Mouse (Mus musculus): ENCODE results near the gene Rbmx. TPM values are rescaled to one million over a fixed set of nuclear protein-coding genes. Genes with fewer than 3 reads are reported as not detected.

Gene Rbmx
- polyA plus RNA-seq (2011; ENCODE audit: insufficient read depth, insufficient read length, low replicate concordance, missing spikeins), result 15.0 and 23.3 TPM in 2 replicates

- Histone ChIP-seq H3K4me3 (replicated peaks; ENCODE audit: control insufficient read depth, low read depth, low read length) (peak within 1 kb of the TSS; percentile 99), H3K27ac (ENCODE audit: control insufficient read depth, insufficient read depth, low read depth, low read length, poor library complexity) (peak within 1 kb of the TSS; percentile 97), H3K4me1 (ENCODE audit: control insufficient read depth, insufficient read depth, low read length) (no peaks in the 10 kb centered on the region)
- WGBS, result 20% methylated on average over 50 of the region's 50 CpGs
- TF ChIP-seq CTCF (IDR thresholded peaks at IDR 0.05; ENCODE audit: control insufficient read depth, insufficient read depth, low read length) (no peak), POLR2A (IDR thresholded peaks at IDR 0.05; ENCODE audit: borderline replicate concordance, control insufficient read depth, low read depth, low read length) (peak; percentile 41; the same call in 1 of the 2 replicates)
Observed at GRCm38 (mm10) chrX:57392367-57393246, at the start of gene Rbmx. TSS of gene Rbmx (minus strand) at chrX:57393036.

DNA sequence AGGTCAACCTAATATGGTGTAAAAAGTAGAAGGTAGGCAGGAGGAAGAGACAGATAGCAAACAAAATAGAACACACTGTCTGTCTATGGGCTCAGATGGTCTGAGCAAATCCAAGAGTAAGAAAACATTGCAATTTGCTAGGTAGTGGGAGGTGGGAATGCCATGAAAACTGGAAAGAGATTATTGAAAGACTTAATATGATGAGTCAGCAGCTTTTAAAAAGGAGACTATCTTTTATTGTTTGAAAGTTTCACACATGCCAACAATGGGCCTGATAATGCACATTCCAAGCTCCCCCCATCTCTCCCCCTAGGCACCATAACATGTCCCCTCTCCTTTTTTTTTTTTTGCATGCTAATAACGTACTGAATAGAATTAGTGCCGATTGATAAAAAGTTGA is 41.1 kb upstream of the Rbmx start:
- no peak overlapping the region for H3K27ac ChIP-seq (ENCODE audit: control insufficient read depth, insufficient read depth, low read depth, low read length, poor library complexity)
- TF ChIP-seq POLR2A (IDR thresholded peaks at IDR 0.05; ENCODE audit: borderline replicate concordance, control insufficient read depth, low read depth, low read length), result no peak
- TF ChIP-seq CTCF (IDR thresholded peaks at IDR 0.05; ENCODE audit: control insufficient read depth, insufficient read depth, low read length), result no peak
- H3K4me1 ChIP-seq (ENCODE audit: control insufficient read depth, insufficient read depth, low read length), result no peaks in the 10 kb centered on the region
- 86% methylated on average over 2 of the region's 2 CpGs for WGBS
- no peak overlapping the region for H3K4me3 ChIP-seq (replicated peaks; ENCODE audit: control insufficient read depth, low read depth, low read length)

GRCm38 (mm10) chrX:57431610-57432009 is 38.8 kb upstream of the Rbmx start:
- no peak for TF ChIP-seq CTCF (IDR thresholded peaks at IDR 0.05; ENCODE audit: control insufficient read depth, insufficient read depth, low read length)
- TF ChIP-seq POLR2A (IDR thresholded peaks at IDR 0.05; ENCODE audit: borderline replicate concordance, control insufficient read depth, low read depth, low read length), result no peak
- Histone ChIP-seq H3K4me1 (ENCODE audit: control insufficient read depth, insufficient read depth, low read length) (no peaks in the 10 kb centered on the region), H3K4me3 (replicated peaks; ENCODE audit: control insufficient read depth, low read depth, low read length) (no peak overlapping the region), H3K27ac (ENCODE audit: control insufficient read depth, insufficient read depth, low read depth, low read length, poor library complexity) (no peak overlapping the region)
- 6% methylated on average over 2 of the region's 2 CpGs for WGBS

- WGBS, result 80% methylated on average over 12 of the region's 12 CpGs
Observed at GRCm38 (mm10) chrX:57408769-57409168, 15.9 kb upstream of the Rbmx start, which contains the start of gene Gm364. TSS of gene Gm364 (plus strand) at chrX:57409154.

DNA sequence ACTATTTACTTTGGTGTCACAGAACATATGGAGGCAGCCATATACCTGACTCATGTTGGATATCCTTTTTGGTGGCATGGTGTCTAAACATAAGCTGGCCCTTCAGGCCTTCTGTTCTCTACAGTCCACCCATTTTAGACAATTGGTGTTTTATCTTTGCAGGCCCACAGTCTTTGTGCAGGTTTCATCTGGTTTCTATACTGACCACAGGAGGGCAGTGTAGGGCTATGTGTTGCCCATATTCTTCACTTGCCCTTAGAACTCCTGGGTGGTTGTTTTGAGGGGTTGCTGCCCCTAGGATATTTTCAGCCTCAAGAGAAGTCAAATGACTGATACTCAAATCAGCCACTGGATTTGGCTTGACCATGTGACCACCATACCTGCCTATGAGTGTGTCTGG is 10.8 kb upstream of the Rbmx start:
- Histone ChIP-seq H3K27ac (ENCODE audit: control insufficient read depth, insufficient read depth, low read depth, low read length, poor library complexity) (no peak overlapping the region), H3K4me1 (ENCODE audit: control insufficient read depth, insufficient read depth, low read length) (no peaks in the 10 kb centered on the region; the same call in 1 of the 2 replicates), H3K4me3 (replicated peaks; ENCODE audit: control insufficient read depth, low read depth, low read length) (no peak overlapping the region)
- 0 out of 2 replicates have a peak, but pooled peaks have one; percentile 3 for TF ChIP-seq CTCF (IDR thresholded peaks at IDR 0.05; ENCODE audit: control insufficient read depth, insufficient read depth, low read length)
- TF ChIP-seq POLR2A (IDR thresholded peaks at IDR 0.05; ENCODE audit: borderline replicate concordance, control insufficient read depth, low read depth, low read length), result no peak

More at GRCm38 (mm10) chrX:57408769-57409168, 15.9 kb upstream of the Rbmx start, which contains the start of gene Gm364:
- no peak for TF ChIP-seq CTCF (IDR thresholded peaks at IDR 0.05; ENCODE audit: control insufficient read depth, insufficient read depth, low read length)
- no peak for TF ChIP-seq POLR2A (IDR thresholded peaks at IDR 0.05; ENCODE audit: borderline replicate concordance, control insufficient read depth, low read depth, low read length)
- no peak within 1 kb of the TSS for H3K27ac ChIP-seq (ENCODE audit: control insufficient read depth, insufficient read depth, low read depth, low read length, poor library complexity)
- no peak within 1 kb of the TSS for H3K4me3 ChIP-seq (replicated peaks; ENCODE audit: control insufficient read depth, low read depth, low read length)
- no peaks in the 10 kb centered on the region for H3K4me1 ChIP-seq (ENCODE audit: control insufficient read depth, insufficient read depth, low read length)

DNA sequence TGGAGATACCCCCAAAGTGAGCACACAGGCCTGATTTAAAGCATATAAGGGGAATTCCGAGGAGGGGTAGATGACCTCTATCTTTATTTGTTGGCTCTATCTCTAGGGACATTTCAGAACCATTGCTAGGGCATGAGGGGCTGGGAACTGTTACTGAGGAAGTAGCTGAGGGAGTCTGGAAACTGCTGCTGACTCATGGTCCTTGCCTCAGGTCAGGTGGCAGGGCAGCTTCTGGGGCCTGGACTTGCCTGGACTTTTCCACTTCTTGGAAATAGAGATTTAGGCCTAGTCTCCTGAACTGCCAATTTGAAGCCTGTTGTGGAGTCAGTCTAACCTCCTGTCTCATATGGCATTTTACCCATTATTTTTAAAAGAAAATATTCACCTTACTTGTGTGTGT is 8.6 kb upstream of the Rbmx start:
- Histone ChIP-seq H3K27ac (ENCODE audit: control insufficient read depth, insufficient read depth, low read depth, low read length, poor library complexity) (no peak overlapping the region), H3K4me3 (replicated peaks; ENCODE audit: control insufficient read depth, low read depth, low read length) (no peak overlapping the region), H3K4me1 (ENCODE audit: control insufficient read depth, insufficient read depth, low read length) (no peaks in the 10 kb centered on the region; the same call in 1 of the 2 replicates)
- TF ChIP-seq CTCF (IDR thresholded peaks at IDR 0.05; ENCODE audit: control insufficient read depth, insufficient read depth, low read length), result no peak
- TF ChIP-seq POLR2A (IDR thresholded peaks at IDR 0.05; ENCODE audit: borderline replicate concordance, control insufficient read depth, low read depth, low read length), result no peak
- 75% methylated on average over 1 of the region's 1 CpGs for WGBS

- 22% methylated on average over 7 of the region's 7 CpGs for WGBS
- TF ChIP-seq POLR2A (IDR thresholded peaks at IDR 0.05; ENCODE audit: borderline replicate concordance, control insufficient read depth, low read depth, low read length) (no peak), CTCF (IDR thresholded peaks at IDR 0.05; ENCODE audit: control insufficient read depth, insufficient read depth, low read length) (no peak)
- no peak overlapping the region for H3K27ac ChIP-seq (ENCODE audit: control insufficient read depth, insufficient read depth, low read depth, low read length, poor library complexity)
- no peak overlapping the region for H3K4me3 ChIP-seq (replicated peaks; ENCODE audit: control insufficient read depth, low read depth, low read length)
- H3K4me1 ChIP-seq (ENCODE audit: control insufficient read depth, insufficient read depth, low read length), result no peaks in the 10 kb centered on the region
Observed at GRCm38 (mm10) chrX:57393412-57393811, 576 bp upstream of the Rbmx start.

- no peaks in the 10 kb centered on the region for H3K4me1 ChIP-seq (ENCODE audit: control insufficient read depth, insufficient read depth, low read length)
- 82% methylated on average over 5 of the region's 5 CpGs for WGBS
- H3K4me3 ChIP-seq (replicated peaks; ENCODE audit: control insufficient read depth, low read depth, low read length), result no peak overlapping the region
- no peak overlapping the region for H3K27ac ChIP-seq (ENCODE audit: control insufficient read depth, insufficient read depth, low read depth, low read length, poor library complexity)
- TF ChIP-seq CTCF (IDR thresholded peaks at IDR 0.05; ENCODE audit: control insufficient read depth, insufficient read depth, low read length) (no peak), POLR2A (IDR thresholded peaks at IDR 0.05; ENCODE audit: borderline replicate concordance, control insufficient read depth, low read depth, low read length) (no peak)
Observed at GRCm38 (mm10) chrX:57380915-57381314, 11.9 kb downstream of the Rbmx start.

Data from bone marrow, adult 2 months (tissue).